Mouse (Mus musculus) kidney, postnatal 0 days (tissue): ENCODE measurements at regions not wholly inside any gene's neighbourhood (a gene's known extent, or its start where the extent isn't known, plus 50 kb on each side); places are given as distances from the start of the nearest gene placed in this dataset.

Experiments used
- ATAC-seq: fragments of 200-750 bp; cut with Nextera tagmentation; replicated peaks from 2 replicates; pipeline ENCODE4 v1.8.0; 2017; ENCODE audit warnings: low read depth, moderate number of reproducible peaks, moderate TSS enrichment, moderate library complexity; ENCODE audit not compliant: low FRiP score
- DNase-seq: peaks from one replicate; pipeline ENCODE4 v3.0.0-alpha.2; 2016; ENCODE audit warnings: low spot score
- H3K27ac ChIP-seq: fragments of 300-500 bp; sonication (generic); 2 replicates; pipeline ENCODE4 v1.5.1; 2014; ENCODE audit warnings: mild to moderate bottlenecking
- H3K27me3 ChIP-seq: fragments of 300-500 bp; sonication (generic); 2 replicates; pipeline ENCODE4 v1.6.1; 2014; ENCODE audit warnings: low read length, mixed read lengths; ENCODE audit not compliant: insufficient read depth
- H3K36me3 ChIP-seq: fragments of 300-500 bp; sonication (generic); 2 replicates; pipeline ENCODE4 v1.6.1; 2014; ENCODE audit warnings: low read length, mixed read lengths; ENCODE audit not compliant: insufficient read depth
- H3K4me1 ChIP-seq: fragments of 300-500 bp; sonication (generic); replicated peaks from 2 replicates; pipeline ENCODE4 v1.6.1; 2014; ENCODE audit warnings: antibody characterized with exemption, low read length, mixed read lengths; ENCODE audit not compliant: insufficient read depth
- H3K4me2 ChIP-seq: fragments of 300-500 bp; sonication (generic); 2 replicates; pipeline ENCODE4 v1.6.1; 2014; ENCODE audit warnings: mild to moderate bottlenecking, low read length, moderate library complexity, mixed read lengths
- H3K4me3 ChIP-seq: fragments of 300-500 bp; sonication (generic); replicated peaks from 2 replicates; pipeline ENCODE4 v1.5.1; 2014; ENCODE audit warnings: low read depth, low read length
- H3K9ac ChIP-seq: fragments of 300-500 bp; sonication (generic); 2 replicates; pipeline ENCODE4 v1.6.1; 2014; ENCODE audit warnings: low read depth, low read length
- H3K9me3 ChIP-seq: fragments of 300-500 bp; sonication (generic); replicated peaks from 2 replicates; pipeline ENCODE4 v1.6.1; 2016; ENCODE audit warnings: low read length, inconsistent platforms, mixed read lengths
- CTCF ChIP-seq: IDR thresholded peaks from 2 replicates; pipeline ENCODE4 v1.5.1; 2016; ENCODE audit warnings: antibody characterized with exemption, low read depth, mild to moderate bottlenecking, moderate library complexity
- WGBS: fragments of 180-500 bp; shearing (Covaris S2); extraction: QIAGEN DNeasy Blood & Tissue Kit; methylation state at CpG from one replicate; pipeline ENCODE4 v1.1.7; 2014; 5-methylcytosine and 5-hydroxymethylcytosine counted together

GRCm38 (mm10) chr2:137468769-137469168, 352.3 kb upstream of the Jag1 start:
- Histone ChIP-seq H3K27ac (no peak overlapping the region), H3K9me3 (no peaks in the 10 kb centered on the region), H3K4me3 (no peak overlapping the region), H3K9ac (no peak overlapping the region), H3K27me3 (no peaks in the 10 kb centered on the region), H3K4me2 (no peak overlapping the region), H3K36me3 (no peaks in the 10 kb centered on the region), H3K4me1 (no peaks in the 10 kb centered on the region)
- ATAC-seq (no peak), DNase-seq (peak; percentile 51)
- WGBS = 26% methylated on average over 1 of the region's 1 CpGs
- no peak for TF ChIP-seq CTCF

DNA sequence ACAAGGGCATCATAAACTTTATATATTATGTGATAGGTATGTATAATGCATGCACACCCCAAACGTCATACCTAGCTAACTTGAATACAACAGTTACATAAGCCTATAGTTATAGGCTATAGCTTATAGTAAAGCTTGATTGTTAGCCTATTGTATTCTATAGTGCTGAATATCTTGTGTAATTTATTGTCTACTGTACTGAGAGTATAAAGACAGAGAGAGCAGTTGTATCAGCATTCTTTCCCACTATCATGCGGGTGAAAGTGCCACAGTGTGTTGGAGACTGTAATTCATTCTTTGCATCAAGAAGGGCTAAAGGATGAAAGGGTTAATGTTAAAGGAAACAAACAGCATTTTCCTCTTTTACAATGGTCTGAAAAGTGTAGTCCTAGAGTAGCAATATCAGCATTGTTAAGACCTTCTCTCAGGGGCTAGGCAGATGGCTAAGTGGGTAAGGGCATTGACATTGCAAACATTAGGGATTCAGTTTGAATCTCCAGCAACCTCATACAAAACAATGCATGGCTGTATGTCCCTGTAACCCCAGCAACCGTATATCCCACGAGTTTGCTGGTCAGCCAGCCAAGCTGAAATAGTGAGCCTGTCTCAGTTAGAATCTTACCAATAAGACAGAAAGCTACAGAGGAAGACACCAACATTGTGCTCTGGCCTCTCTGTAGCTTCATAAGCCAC, 340.8 kb upstream of the Jag1 start:
- ATAC-seq (no peak), DNase-seq (no peak)
- no peak overlapping the region for H3K4me2 ChIP-seq
- no peaks in the 10 kb centered on the region for H3K36me3 ChIP-seq
- WGBS = 58% methylated on average over 4 of the region's 4 CpGs
- H3K27me3 ChIP-seq = no peaks in the 10 kb centered on the region
- no peak overlapping the region for H3K4me3 ChIP-seq
- no peak overlapping the region for H3K9ac ChIP-seq
- no peaks in the 10 kb centered on the region for H3K9me3 ChIP-seq
- no peak for TF ChIP-seq CTCF
- no peaks in the 10 kb centered on the region for H3K4me1 ChIP-seq
- no peak overlapping the region for H3K27ac ChIP-seq

DNA sequence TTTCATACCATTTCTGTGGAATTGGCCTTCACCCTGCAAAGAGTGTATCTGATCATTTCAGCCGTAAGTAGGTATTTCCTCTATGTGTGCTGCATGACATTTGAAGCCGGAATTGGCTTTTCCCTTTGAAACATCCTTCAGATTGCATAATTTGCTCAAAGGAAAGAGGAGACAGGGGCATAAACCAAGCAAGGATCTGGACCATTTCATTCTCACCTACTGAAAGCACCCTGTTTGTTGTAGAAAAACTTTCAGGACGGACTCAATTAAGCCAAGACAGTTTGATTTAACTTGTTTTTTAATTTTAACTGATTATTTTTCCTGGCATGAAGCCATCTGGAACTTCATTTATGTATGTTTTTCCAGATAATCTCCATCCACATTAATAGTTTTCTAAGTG, 340.0 kb upstream of the Jag1 start:
- H3K4me2 ChIP-seq = no peak overlapping the region
- ATAC-seq (no peak), DNase-seq (no peak)
- no peaks in the 10 kb centered on the region for H3K9me3 ChIP-seq
- WGBS = 57% methylated on average over 3 of the region's 3 CpGs
- no peaks in the 10 kb centered on the region for H3K4me1 ChIP-seq
- TF ChIP-seq CTCF = no peak
- no peak overlapping the region for H3K9ac ChIP-seq
- H3K27me3 ChIP-seq = no peaks in the 10 kb centered on the region
- no peak overlapping the region for H3K27ac ChIP-seq
- H3K36me3 ChIP-seq = no peaks in the 10 kb centered on the region
- H3K4me3 ChIP-seq = no peak overlapping the region

- 92% methylated on average over 7 of the region's 7 CpGs for WGBS
- H3K27ac ChIP-seq = no peak overlapping the region
- H3K36me3 ChIP-seq = no peaks in the 10 kb centered on the region
- no peaks in the 10 kb centered on the region for H3K9me3 ChIP-seq
- no peaks in the 10 kb centered on the region for H3K27me3 ChIP-seq
- H3K4me1 ChIP-seq = no peaks in the 10 kb centered on the region
- no peak for TF ChIP-seq CTCF
- ATAC-seq = no peak
- no peak overlapping the region for H3K4me2 ChIP-seq
- no peak overlapping the region for H3K9ac ChIP-seq
- H3K4me3 ChIP-seq = no peak overlapping the region
- no peak for DNase-seq
Measured at GRCm38 (mm10) chr2:137446919-137447318, 330.5 kb upstream of the Jag1 start.

DNA sequence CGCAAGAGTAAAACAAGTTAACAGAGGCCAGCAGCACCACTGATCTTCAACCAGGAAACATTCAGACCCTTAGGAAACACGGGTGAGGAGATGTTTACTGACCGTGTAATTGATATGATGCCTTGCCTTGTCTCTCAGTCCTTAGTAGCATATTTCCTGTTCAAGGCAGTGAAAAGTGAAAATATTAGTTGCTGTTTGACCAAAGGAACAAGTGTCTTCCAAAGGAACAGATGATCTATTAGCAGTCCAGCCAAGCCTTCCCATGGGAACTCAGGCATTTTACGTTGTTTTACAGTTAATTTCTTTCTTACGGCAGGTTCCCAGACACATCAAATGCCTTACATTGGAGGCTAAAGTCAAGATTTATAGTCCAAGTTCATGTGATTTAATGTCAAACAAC, 321.3 kb upstream of the Jag1 start:
- peak; percentile 56 for DNase-seq
- 18% methylated on average over 5 of the region's 5 CpGs for WGBS

GRCm38 (mm10) chr2:137436161-137436560, 319.7 kb upstream of the Jag1 start:
- ATAC-seq (no peak), DNase-seq (peak; percentile 12)
- no peak overlapping the region for H3K4me2 ChIP-seq
- no peak overlapping the region for H3K27ac ChIP-seq
- no peak overlapping the region for H3K9ac ChIP-seq
- H3K9me3 ChIP-seq = no peaks in the 10 kb centered on the region
- no peak overlapping the region for H3K4me3 ChIP-seq
- H3K27me3 ChIP-seq = no peaks in the 10 kb centered on the region
- 55% methylated on average over 4 of the region's 4 CpGs for WGBS
- no peaks in the 10 kb centered on the region for H3K36me3 ChIP-seq
- no peak for TF ChIP-seq CTCF
- H3K4me1 ChIP-seq = peaks cover 12% of the 10 kb centered on the region

More for the DNA sequence above, 321.3 kb upstream of the Jag1 start:
- peaks cover 12% of the 10 kb centered on the region for H3K4me1 ChIP-seq
- no peak overlapping the region for H3K4me2 ChIP-seq
- TF ChIP-seq CTCF = no peak
- peak overlapping the region; percentile 8; the same call in 1 of the 2 replicates for H3K27ac ChIP-seq
- no peaks in the 10 kb centered on the region for H3K27me3 ChIP-seq
- no peaks in the 10 kb centered on the region for H3K9me3 ChIP-seq
- 0 out of 2 replicates have a peak, but pooled peaks have one; percentile 29 for ATAC-seq
- no peak overlapping the region for H3K9ac ChIP-seq
- H3K4me3 ChIP-seq = no peak overlapping the region
- H3K36me3 ChIP-seq = no peaks in the 10 kb centered on the region

DNA sequence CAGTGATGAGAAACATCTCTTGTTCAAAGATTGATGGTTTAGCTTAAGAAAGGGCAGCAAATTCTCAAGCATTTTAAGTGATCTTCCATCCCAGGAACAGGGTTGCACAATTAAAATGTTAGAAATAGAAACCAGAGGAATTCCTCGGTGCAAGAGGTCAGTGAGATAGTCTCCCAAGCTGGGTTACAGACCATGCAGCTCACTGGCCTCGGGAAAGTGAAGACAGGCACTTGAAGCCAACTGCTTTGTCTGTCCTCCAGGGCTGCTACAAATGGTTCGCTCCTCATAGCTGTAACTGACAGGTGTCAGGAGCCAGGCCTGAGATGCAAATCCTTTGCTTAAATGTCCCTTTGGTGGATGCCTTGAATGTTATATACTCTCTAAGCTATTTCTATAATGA, 306.2 kb upstream of the Jag1 start:
- DNase-seq = no peak
- H3K27ac ChIP-seq = no peak overlapping the region
- no peak for ATAC-seq
- H3K4me1 ChIP-seq = no peaks in the 10 kb centered on the region
- no peak for TF ChIP-seq CTCF
- no peaks in the 10 kb centered on the region for H3K9me3 ChIP-seq
- H3K4me2 ChIP-seq = no peak overlapping the region
- no peak overlapping the region for H3K9ac ChIP-seq
- no peak overlapping the region for H3K4me3 ChIP-seq
- no peaks in the 10 kb centered on the region for H3K27me3 ChIP-seq
- no peaks in the 10 kb centered on the region for H3K36me3 ChIP-seq
- 62% methylated on average over 3 of the region's 3 CpGs for WGBS
